Mouse (Mus musculus) spleen, adult 18-20 months (tissue): ENCODE data around the gene Iqcf4.
"Not testable (repeated sequence)": the region's sequence is repeated elsewhere in the genome, so short reads cannot be mapped to it uniquely, and the experiment has no call there.

Experiments used
- DNase-seq, 2 experiments: peaks; one replicate each; pipeline ENCODE4 v3.0.0; 2022; ENCODE audit warnings: mixed read lengths in 2 of 2

Gene Iqcf4

DNA sequence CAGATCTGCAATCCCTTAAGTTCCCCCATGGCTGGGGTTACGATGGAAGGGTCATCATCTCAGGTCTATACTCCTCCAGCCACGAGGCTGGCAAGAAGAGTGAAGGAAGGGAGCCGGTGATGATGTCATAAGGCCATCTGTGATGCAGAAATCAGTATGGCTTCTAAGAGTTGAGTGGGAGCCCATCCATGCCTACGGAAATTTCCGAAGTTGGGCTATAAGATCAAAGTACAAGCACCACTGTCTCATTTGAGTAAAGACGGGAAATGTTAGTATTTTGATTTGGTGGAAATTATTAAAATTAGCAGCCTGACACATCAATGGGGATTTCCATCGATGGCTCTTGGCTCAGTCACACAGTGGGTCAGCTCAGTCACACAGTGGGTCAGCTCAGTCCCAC lies at the start of gene Iqcf4:
Iqcf4 (minus strand) TSS at position 101 of the 400 bp plus-strand sequence.
- no peak for DNase-seq

DNA sequence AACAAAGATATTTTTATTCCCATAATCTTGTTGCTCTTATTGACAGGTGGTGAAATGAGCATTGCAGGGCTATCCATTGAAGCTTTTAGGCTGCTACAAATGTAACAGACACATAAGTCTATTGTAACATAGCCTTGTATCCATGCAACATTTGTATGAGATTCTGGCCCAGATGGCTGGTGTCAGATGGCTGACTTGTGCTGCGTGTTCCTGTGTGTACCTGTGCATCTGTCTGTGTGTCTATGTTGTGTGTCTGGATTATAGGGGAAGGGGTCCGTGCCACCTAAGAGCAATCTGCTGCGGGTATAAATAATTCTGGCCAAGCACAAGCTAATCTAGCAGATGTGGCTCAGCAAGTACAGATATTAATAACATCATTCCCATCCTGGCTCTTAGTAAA lies 46.7 kb upstream of the Iqcf4 start:
- no peak for DNase-seq

DNA sequence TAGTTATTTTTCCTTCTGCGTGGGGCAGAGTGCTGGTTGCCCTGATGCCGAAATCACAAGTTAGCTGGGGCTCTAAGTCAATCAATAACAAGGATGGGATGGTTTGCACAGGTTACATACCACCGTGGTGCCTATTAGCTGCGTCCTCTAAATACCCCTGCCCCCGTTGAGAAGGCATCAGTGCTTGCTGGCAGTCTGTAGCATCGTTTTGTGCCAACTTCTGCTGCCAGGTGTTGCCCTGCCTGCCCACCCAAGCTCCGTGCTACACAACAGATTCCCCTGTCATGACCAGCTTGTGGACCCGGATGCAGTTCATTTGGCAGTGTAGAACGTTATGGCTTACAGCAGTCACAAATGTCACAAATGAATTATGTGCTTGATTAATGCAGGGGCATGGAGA lies 45.5 kb upstream of the Iqcf4 start:
- no peak for DNase-seq

DNA sequence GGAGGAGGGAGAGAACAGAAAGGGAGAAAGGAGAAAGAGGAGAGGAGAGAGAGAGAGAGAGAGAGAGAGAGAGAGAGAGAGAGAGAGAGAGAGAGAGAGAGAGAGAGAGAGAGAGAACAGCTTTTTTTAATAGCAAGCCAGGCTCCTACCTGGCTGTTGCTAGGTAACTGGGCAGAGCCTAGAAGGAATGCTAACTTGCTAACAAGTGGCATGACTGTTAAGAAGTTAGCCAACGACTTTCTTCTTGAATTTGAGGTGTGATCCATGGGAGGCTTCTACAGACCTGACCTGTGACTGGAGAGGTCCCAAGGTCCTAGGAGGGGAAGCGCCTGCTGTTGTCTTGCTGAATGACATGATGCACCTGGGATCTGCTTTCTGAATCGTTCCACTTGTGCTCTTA lies 43.8 kb upstream of the Iqcf4 start:
- DNase-seq, result no peak

DNA sequence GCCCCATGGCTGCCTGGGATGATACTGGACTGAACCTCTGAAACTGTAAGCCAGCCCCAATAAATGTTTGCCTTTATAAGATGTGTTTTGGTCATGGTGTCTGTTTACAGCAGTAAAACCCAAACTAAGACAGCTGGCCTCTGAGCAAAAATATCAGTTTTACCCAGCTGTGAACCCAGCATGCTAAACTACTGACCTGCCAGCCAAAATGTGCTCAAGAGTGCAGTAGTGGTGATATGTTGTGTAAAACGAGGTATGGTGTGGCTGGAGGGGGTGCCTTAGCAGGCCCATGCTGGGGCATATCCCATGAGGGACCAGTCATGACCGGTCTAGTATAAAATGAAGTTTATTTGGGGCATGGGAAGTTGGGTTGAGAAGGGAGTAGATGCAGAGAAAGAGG lies 43.2 kb upstream of the Iqcf4 start:
- DNase-seq, result no peak

DNA sequence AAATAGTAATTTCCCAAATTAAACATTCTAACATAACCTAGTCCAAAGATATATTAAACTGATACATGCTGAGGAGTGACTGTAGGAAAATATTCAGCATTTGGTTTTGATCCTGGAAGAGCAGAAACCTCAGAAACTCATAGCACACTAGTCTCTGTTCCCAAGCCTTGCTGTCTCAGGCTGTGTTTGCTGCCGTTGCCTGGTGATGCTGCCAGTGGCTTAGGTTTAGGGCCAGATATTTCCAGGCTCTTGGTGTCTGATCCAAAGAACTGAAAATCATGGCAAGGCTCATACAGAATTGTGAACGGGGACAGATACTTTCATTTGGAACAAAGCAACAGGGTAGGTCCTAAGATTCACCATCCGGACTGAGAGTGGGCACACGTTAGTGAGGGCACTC lies 39.9 kb upstream of the Iqcf4 start:
- DNase-seq, result no peak

DNA sequence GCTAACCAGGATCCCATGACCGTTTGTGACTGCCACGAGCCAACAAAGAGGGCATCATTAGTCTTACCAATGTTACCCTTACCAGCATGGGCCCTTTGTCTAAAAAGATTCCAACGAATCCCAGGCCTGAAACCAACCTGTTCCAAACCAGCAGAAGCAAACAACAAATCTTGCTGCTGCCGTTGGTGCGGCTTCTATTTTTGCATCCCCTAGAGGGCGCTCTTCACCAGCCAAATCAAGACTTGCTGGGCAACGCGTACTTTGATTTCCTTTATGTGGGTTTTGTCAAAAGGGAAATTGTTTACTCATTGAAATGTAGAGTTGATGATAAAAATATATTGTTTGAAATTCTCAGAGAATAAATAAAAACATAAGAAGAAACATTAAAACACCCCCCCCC lies 29.8 kb upstream of the Iqcf4 start:
- peak in 1 of 2 experiments; percentile 20 for DNase-seq

DNA sequence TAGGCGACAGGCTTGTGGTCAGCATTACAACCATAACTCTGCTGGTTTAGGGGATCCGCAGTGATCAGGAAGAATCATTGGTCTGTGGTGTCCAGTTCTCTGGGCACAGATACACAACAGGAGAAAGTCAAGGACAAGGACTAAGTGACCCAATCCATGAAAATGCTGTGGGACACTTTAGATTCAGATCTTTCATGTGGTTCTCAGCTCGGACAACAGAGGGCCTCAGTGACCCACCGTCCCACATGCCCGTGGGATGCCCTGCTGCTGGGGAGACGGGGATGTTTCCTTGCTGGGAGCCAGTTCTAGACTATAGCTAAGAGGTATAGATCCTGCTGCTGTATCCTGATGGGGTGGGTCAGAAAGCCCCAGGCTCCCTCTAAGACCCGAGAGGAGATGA lies 27.7 kb upstream of the Iqcf4 start:
- no peak for DNase-seq

DNA sequence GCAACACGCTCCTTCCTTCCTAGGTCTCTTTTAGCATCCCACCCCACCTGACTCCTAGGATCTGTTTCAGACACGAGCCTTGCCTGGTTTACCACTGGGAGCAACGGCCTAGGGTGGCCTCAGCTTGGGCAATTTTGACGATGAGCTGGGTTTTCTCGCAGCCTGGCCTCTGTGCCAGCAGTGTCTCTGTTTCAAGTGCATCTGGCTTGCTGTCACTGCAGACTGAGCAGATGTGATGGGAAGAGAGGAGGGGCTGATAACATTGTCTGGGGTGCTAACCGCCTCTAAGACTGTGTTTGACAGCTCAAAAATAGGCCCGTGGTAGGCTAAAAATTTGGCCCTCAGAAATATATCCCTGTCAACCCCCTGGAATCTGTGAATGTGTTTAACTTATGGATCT lies 25.0 kb upstream of the Iqcf4 start:
- no peak for DNase-seq

DNA sequence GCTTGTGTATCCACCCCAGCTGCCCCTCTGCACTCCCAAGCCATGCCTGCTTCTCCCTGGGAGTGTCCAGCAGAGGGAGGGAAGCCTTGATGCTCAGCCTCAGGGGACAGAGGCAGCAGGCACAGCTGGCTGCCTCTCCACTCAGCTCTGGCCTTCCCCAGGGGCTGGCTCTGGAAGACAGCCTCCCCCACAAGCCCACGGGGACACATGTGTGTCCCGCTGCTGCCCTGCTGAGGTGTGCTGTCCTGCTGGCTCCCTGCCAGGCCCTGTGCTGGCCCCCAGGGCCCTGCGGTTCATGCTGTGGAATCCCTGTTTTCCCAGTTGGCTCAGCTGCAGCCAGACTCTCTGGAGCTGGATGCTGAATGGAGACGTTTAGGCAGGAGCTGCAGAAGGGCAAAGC lies 24.6 kb upstream of the Iqcf4 start:
- DNase-seq, result not testable (repeated sequence)

DNA sequence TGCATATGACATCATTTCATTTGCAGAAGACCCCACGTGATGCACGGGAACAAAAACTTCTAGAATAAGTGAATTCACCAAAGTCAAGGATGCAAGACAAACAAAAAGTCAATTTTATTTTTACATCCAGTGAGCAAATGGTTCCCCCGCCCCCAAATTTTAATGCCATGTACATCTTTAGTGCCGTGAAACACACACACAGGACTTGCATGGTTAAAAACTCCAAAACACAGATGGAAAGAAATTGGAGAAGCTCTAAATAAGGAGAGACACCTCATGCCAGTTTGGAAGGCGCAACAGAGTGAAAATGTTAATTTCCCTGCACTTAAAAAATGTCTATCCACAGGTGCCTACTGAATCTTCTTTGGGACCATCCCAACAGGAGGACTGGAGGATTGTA lies 21.4 kb upstream of the Iqcf4 start:
- no peak for DNase-seq

DNA sequence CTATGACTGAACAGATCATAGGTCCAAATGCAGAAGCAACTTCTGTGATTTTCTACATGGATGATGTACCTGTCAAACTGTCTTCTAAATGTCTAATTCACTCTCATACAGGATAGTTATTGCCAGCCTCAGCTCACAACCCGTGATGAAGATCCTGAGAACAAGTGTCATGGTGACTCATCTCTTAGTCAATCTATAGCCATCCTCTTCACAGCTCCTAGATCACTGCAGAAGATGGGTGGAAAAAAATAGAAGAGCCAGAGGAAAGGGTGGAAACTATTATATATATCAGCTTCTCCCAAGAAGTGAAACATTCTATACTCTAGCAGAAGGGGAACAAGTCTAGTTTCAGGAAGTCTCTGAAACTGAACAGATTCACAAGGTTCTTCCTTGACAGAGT lies 11.8 kb upstream of the Iqcf4 start:
- no peak for DNase-seq

DNA sequence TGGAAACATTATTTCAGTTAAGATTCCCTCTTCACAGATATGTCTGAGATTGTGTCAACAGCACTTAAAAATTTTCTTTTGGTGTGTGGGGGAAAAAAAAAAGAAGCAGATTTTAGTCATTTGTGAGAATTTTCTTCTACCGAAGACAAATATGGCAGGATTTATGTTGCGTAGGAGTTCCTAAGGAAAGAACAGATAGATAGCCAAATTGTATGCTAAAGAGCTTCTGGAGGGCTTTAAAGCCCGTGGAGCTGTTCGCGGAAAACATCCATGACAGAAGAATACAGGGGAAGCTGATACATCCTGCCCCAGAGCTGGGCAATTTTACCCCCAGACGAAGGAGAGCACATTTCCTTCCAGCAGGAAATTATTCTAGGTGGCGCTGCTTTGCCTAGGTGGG lies 9.2 kb upstream of the Iqcf4 start:
- no peak for DNase-seq

DNA sequence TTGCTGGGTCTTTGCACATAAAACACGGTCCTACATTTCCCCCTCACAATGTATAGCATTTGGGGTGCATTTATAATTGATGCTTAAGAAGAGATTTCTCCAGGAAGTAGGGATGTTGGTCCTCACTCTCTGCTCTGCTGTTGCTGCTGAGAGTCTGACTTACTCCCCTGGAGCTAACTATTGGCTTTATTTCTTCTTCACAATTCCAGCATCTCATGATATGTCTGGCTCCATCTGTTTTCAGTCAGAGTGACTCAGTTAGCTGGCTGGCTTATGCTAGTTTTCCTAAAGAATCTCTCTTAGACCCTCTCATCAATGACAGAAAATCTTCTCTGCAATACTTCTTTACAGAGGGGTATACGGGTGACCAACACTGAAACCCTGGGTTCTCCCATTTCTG lies 5.3 kb upstream of the Iqcf4 start:
- DNase-seq, result no peak

DNA sequence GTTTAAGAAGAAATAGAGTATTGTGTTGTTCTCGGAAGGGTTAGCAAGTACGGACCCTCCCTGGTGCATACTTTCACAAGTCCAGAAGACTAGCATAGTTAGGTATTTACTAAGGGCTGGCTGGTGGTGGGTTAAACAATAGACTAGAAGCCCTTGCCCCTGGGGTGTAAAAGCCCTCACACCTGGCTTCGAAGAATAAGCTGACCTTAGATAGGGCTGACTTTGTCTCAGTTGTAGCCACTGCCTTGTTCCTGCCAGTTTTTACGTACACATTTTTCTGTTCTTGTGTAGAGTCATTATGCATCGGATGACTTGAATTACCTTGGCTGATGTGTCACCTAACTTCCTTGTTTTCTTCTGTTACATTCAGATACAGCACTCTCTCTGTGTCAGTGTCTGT lies 2.6 kb upstream of the Iqcf4 start:
- DNase-seq, result no peak

DNA sequence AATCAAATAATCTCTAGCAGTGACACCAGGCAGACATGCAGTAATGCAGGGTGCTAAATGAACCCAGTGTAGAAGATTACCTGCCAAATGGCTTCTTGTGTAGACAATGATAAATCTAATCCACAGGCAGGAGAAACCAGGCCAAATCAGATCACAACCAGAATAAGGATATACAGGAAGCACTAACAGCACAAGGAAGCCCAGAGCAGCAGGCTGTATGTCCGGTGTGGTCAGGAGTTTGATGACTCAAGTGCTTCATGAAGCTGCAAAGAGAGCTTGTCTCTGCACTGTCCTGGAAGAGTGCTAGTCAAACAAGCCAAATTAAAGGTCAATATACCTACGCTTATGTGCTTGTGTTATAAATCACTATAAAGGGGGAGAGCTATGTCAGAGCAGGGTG lies 1.4 kb upstream of the Iqcf4 start:
- DNase-seq, result no peak

DNA sequence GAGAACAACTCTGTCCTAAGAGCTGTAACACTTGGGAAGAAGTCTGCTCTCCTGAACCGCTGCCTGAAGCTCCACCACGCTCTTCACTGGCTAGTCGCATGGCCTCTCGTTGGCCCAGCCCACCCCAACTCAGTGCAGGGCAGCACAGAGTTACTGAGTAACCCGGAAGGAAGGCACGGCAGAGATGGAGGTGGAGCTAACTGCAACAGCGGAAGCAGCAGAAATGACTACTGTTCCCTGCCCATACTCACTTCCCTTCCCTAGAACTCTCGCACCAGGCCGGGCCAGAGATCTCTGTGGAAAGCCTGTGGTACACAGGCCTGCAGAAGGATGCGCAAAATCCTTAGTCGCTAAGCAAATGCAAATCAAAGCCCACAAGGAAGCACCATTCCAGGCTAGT lies 4.4 kb downstream of the Iqcf4 start:
- DNase-seq, result peak; percentile 10 to 19

DNA sequence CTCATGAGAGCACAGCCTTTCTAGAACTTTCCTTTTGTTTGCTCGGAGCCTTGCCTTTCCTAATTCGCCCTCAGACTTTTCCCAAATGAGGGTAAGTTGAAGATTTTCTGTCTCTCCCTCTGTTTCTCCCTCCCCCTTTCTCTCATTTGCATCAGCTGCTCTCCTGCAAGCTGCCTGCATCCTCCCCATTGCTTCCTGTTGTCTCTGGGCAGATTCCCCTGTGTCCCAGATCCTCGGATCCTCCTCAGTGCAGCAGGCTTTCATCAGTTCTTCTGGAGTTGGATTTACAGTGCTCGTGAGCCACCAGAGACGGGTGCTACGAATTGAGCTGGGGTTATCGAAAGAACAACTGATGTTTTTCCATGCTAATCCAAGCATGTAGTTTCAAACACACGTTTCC lies 6.8 kb downstream of the Iqcf4 start:
- DNase-seq, result no peak

DNA sequence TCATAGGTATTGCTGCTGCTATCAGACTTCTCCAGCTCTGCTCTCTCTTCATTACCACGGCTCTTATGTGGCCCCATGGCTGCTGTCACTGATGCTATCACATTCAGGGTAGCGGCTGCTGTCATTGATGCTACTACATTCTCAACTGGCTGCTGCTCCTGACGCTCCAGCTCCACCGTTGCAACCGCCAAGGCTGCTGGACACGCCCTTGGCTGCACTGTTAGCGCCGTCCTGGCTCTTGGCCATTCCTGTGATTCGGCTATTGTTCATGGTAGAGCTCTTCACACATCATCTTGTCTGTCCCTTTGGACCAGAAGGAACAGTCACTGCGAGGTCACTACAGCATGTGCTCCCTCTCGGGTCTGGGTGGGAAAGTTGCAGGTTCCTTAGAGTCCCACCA lies 8.5 kb downstream of the Iqcf4 start:
- DNase-seq, result no peak

DNA sequence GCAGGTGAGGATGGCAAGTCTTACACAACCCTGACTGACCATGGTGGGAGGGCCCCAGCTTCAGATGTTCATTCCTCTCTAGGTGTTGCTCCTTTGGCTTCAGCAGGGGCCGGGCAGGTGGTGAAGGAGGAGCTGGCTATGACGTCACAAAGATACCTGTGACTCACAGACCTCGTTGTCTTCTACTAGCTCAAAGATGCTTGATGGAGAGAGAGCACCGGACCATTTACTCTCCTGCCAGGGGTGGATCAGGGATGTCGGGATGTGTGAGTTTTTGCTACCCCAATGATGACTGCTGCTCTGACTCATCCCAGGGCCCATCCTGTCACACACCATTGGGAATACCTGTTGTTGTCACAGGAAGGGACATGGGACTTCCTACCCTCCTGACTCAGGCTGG lies 9.3 kb downstream of the Iqcf4 start, which contains the start of gene Iqcf3:
Iqcf3 (minus strand) TSS at position 101 of the 400 bp plus-strand sequence.
- no peak for DNase-seq

DNA sequence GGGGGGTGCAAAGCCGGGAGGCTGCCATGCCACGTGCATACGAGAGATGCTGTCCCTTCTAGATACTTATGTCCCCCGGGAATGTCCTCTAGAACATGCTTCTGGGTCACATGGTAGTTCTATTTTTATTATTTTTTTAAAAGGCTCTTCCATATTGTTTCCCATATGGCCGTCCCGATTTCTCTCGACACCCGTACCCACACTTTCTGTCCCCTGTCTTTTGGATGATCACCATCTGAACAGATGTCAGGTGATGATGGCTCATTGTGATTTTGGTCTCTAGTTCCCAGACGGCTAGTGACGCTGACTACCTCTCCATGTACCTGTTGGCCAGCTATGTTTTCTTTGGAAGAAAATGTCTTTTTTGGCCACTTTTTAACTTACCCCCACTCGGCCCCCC lies 35.8 kb downstream of the Iqcf4 start:
- DNase-seq, result no peak

DNA sequence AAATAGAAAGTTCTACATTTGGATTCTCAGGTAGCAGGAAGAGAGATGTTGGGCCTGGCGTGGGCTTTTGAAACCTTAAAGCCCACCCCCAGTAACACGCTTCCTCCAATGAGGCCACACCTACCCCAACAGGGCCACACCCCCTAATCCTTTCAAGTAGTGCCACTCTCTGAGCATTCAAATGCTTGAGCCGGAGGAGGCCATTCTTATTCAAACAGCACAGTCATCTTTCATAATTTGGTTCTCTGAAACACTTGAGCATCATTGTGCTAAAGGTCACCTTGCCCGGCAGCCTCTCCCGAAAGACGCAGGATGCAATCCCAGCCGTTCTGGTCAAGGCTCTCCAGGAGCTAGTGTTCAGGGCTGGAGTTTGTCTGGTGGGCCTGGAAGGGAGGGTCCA lies 36.5 kb downstream of the Iqcf4 start:
- DNase-seq, result no peak

DNA sequence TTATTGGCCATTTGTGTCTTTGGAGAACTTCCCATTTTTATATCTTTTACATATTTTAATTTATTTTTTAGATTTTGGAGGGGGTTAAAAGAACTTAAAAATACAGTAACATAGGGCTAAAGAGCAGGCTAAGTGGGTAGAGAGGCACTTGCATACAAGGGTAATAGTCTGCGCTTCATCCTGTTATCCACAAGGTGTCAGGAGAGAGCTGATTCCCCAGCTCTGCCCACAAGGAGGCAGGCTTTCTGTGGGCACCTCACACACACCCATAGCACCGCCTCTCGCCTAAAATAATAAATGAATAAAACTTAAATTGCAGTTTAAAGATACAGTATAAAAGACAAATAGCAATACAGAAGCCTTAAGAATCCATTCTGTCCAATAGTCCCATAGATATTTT lies 39.0 kb downstream of the Iqcf4 start:
- DNase-seq, result no peak

DNA sequence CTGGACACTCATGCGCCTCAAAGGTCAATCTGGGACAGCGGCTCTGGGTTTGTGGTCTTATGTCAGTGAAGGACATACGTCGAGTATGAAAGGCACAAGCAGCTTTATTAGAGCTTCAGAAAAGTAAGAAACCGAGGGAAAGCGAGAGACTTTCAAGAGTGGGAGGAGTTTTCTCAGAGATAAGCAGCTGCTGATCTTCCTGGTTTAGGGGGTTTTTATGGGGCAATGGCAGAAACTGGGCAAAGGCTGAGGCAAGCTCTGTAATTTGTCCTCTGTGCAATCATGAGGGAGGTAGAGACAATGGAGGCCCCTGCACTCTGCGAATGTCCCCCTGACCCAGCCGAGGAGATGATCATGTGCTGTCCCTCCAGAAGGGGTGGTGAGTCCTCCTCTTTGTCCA lies 50.9 kb downstream of the Iqcf4 start:
- DNase-seq, result no peak

DNA sequence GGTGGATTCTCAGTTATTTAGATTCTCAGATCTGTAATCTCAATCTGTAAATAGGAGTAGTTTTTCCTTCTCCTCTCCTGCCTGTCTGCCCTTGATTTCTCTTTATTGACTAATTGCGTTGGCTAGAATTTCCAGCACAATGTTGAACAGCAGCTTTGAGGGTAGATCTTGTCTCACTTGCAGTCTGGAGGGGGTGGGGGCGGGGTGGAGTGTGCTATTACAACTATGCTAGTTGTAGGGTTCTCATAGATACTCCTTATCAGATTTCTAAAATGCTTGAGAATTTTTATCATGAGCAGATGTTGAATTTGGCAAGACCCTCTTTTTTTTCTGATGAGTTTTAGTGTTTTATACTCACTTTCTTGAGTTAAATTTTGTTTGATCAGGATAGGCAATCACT lies 51.4 kb downstream of the Iqcf4 start:
- no peak for DNase-seq
